ENCODE assay signal across 24 mouse cellular contexts in the genomic region with DNA sequence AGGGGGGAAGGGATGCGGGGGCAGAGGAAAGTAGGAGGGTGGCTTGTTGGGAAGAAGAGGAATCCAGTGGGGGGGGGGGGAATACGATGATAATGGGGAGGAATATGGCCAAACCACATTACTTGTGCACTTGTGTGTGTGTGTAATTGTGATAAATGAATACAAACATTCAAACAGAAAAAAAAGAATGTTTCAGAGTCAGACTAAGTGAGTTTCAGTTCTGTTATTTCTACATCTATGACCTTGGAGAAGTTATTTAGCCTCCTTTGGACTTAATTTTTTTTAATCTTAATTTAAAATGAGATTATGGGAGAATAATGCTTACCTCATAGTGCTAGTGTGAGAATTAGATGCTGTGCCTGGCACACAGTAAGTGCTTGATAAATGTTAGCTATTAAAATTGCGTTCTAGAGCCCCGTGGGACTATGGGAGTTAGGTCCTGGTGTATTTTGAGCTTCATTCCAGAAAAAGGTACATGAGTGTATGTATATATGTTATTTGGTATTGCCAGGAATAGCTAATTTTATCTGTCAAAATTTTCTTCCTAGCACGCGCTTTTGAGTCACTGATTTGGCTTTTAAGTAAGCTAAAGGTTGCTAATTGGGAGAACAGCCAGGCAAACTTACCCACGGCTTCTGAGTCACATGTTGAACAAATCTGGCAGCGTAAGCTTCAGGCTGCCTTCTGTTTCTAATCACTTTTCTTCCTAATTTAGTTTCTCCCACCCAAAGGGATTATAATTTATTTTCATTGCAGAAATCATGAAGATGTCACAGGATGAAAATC. TPM values are rescaled to one million over a fixed set of nuclear protein-coding genes. Genes with fewer than 3 reads are reported as not detected.
A peak's percentile ranks its signal among the peaks of the same experiment; 100 is the strongest.
DNase-seq lines count a peak whose midpoint lies in the region; ATAC-seq and TF ChIP-seq lines count a peak whose summit lies in the region.
"Had no signal": no experiment of that assay in that cellular context is flagged by ENCODE, and none has a peak within 500 bp of the region (broad histone marks: within the 10 kb centered on the region; RNA-seq: fewer than 3 reads in every experiment).

No protein-coding gene starts in this region.

- peak; percentile 51 for DNase-seq in forebrain, postnatal 0 days
- no peak for DNase-seq in forebrain, embryonic 10.5 days (ENCODE audit: extremely low spot score, low spot score)
- DNase-seq in right cerebral cortex, adult 2 months (ENCODE audit: low spot score in 2 of 2), result peak; percentile 65 to 71
- no peak for DNase-seq in right cerebral cortex, postnatal 14 days
- peak; percentile 12 to 50 for DNase-seq in left cerebral cortex, adult 18-20 months (ENCODE audit: low spot score in 2 of 2)
- DNase-seq in testis, postnatal 14 days (ENCODE audit: low spot score), result no peak
- no peak for DNase-seq in adrenal gland, postnatal 14 days
- DNase-seq: B cell, adult 2 months; cerebellum, adult 11-12 months; gastrocnemius, adult 2 months; heart, postnatal 36 days; kidney, postnatal 10 days; lung, postnatal 14 days had no signal

- no peaks in the 10 kb centered on the region for H3K9me3 ChIP-seq in forebrain, postnatal 0 days (ENCODE audit: low read length)
- no peaks in the 10 kb centered on the region for H3K9me3 ChIP-seq in forebrain, embryonic 10.5 days
- no peaks in the 10 kb centered on the region for H3K9me3 ChIP-seq in heart, embryonic 11.5 days (replicated peaks; ENCODE audit: control insufficient read depth, low read length)
- H3K9me3 ChIP-seq: embryonic facial prominence, embryonic 15.5 days; limb, embryonic 10.5 days; midbrain, embryonic 10.5 days had no signal

- H3K4me2 ChIP-seq in forebrain, postnatal 0 days (ENCODE audit: low read depth), result no peak overlapping the region
- H3K4me2 ChIP-seq in heart, embryonic 11.5 days, result no peak overlapping the region
- H3K4me2 ChIP-seq: embryonic facial prominence, embryonic 15.5 days had no signal

- 71% methylated on average over 8 of the region's 8 CpGs for WGBS in forebrain, postnatal 0 days
- WGBS in forebrain, embryonic 10.5 days, result 90% methylated on average over 8 of the region's 8 CpGs
- 83% methylated on average over 8 of the region's 8 CpGs for WGBS in heart, embryonic 11.5 days (ENCODE audit: insufficient replicate concordance)

- no peaks in the 10 kb centered on the region for H3K27me3 ChIP-seq in forebrain, postnatal 0 days (ENCODE audit: insufficient read depth, low read length)
- H3K27me3 ChIP-seq in forebrain, embryonic 10.5 days (ENCODE audit: poor library complexity, severe bottlenecking), result no peaks in the 10 kb centered on the region
- H3K27me3 ChIP-seq in heart, embryonic 11.5 days (ENCODE audit: control insufficient read depth, insufficient read depth, low read length), result no peaks in the 10 kb centered on the region
- H3K27me3 ChIP-seq: embryonic facial prominence, embryonic 15.5 days had no signal

- no peak for TF ChIP-seq CTCF in forebrain, postnatal 0 days (IDR thresholded peaks at IDR 0.05; ENCODE audit: low read depth)

- H3K4me3 ChIP-seq in forebrain, postnatal 0 days (ENCODE audit: low read depth, low read length), result no peak overlapping the region
- no peak overlapping the region for H3K4me3 ChIP-seq in forebrain, embryonic 10.5 days
- H3K4me3 ChIP-seq in heart, embryonic 11.5 days (ENCODE audit: low read depth, low read length), result no peak overlapping the region
- H3K4me3 ChIP-seq: embryonic facial prominence, embryonic 15.5 days; gastrocnemius, adult 2 months; limb, embryonic 10.5 days; midbrain, embryonic 10.5 days; myocyte had no signal

- H3K9ac ChIP-seq in forebrain, postnatal 0 days, result no peak overlapping the region
- H3K9ac ChIP-seq in heart, embryonic 11.5 days (ENCODE audit: low read depth, low read length), result no peak overlapping the region
- H3K9ac ChIP-seq: embryonic facial prominence, embryonic 15.5 days; liver, embryonic 14.5 days had no signal

- H3K4me1 ChIP-seq in forebrain, postnatal 0 days (ENCODE audit: insufficient read depth), result no peaks in the 10 kb centered on the region
- peaks cover 8% of the 10 kb centered on the region for H3K4me1 ChIP-seq in forebrain, embryonic 10.5 days
- no peaks in the 10 kb centered on the region for H3K4me1 ChIP-seq in heart, embryonic 11.5 days (ENCODE audit: control insufficient read depth, insufficient read depth, low read length)
- H3K4me1 ChIP-seq: embryonic facial prominence, embryonic 15.5 days had no signal

- H3K27ac ChIP-seq in forebrain, postnatal 0 days (ENCODE audit: low read depth, low read length), result no peak overlapping the region
- no peak overlapping the region for H3K27ac ChIP-seq in forebrain, embryonic 10.5 days
- H3K27ac ChIP-seq in heart, embryonic 11.5 days (ENCODE audit: low read depth, low read length), result no peak overlapping the region
- H3K27ac ChIP-seq: embryonic facial prominence, embryonic 15.5 days; gastrocnemius, adult 2 months; limb, embryonic 10.5 days; liver, embryonic 14.5 days; midbrain, embryonic 10.5 days; stomach, postnatal 0 days had no signal

- H3K36me3 ChIP-seq in forebrain, postnatal 0 days (ENCODE audit: insufficient read depth), result no peaks in the 10 kb centered on the region
- no peaks in the 10 kb centered on the region for H3K36me3 ChIP-seq in forebrain, embryonic 10.5 days (replicated peaks)
- H3K36me3 ChIP-seq in heart, embryonic 11.5 days (ENCODE audit: control insufficient read depth, insufficient read depth, low read length), result no peaks in the 10 kb centered on the region
- H3K36me3 ChIP-seq: embryonic facial prominence, embryonic 15.5 days; G1E; limb, embryonic 10.5 days; midbrain, embryonic 10.5 days had no signal

- no peak for ATAC-seq in forebrain, postnatal 0 days
- ATAC-seq in heart, embryonic 11.5 days (replicated peaks; ENCODE audit: insufficient number of reproducible peaks, low FRiP score, low TSS enrichment), result no peak
- ATAC-seq: inflammation-experienced regulatory T-cells, adult 6 months had no signal

RNA-seq across cellular contexts. Expression of gene Slc26a4, which starts 19.1 kb away (rescaled TPM):
- total RNA-seq in forebrain, postnatal 0 days (2014; rRNA removed), result 0.23 and 0.81 TPM in 2 replicates
- 0.26 and 0.31 TPM in 2 replicates for polyA plus RNA-seq in forebrain, postnatal 0 days (2015; fragmentation: Nextera tagmentation; extraction: Ambion mirVana)
- not detected in 2 replicates for polyA plus RNA-seq in forebrain, embryonic 10.5 days (2016; fragmentation: Nextera tagmentation; extraction: Ambion mirVana)
- 1 to 10 TPM; 1.9 to 2.0 TPM for total RNA-seq in left cerebral cortex, adult 18-20 months (2021)
- 0.19 TPM in 1 of 2 replicates, not detected in the other for polyA plus RNA-seq in heart, embryonic 11.5 days (2014; fragmentation: Nextera tagmentation; extraction: Ambion mirVana)
- total RNA-seq in adrenal gland, postnatal 14 days (2021), result 4.0 and 4.6 TPM in 2 replicates
- total RNA-seq: gastrocnemius, adult 2 months had no signal
- polyA plus RNA-seq: G1E; inflammation-experienced regulatory T-cells, adult 6 months; liver, embryonic 14.5 days; midbrain, embryonic 10.5 days; spleen, adult 2 months; urinary bladder, adult 2 months had no signal

RNA-seq across cellular contexts. Expression of gene Bcap29, which starts 55.6 kb away (rescaled TPM):
- 7.2 and 9.4 TPM in 2 replicates for total RNA-seq in forebrain, postnatal 0 days (2014; rRNA removed)
- polyA plus RNA-seq in forebrain, postnatal 0 days (2015; fragmentation: Nextera tagmentation; extraction: Ambion mirVana), result 29.3 and 32.0 TPM in 2 replicates
- 25.1 and 29.1 TPM in 2 replicates for polyA plus RNA-seq in forebrain, embryonic 10.5 days (2016; fragmentation: Nextera tagmentation; extraction: Ambion mirVana)
- 10 to 100 TPM; 44.1 to 44.6 TPM for total RNA-seq in left cerebral cortex, adult 18-20 months (2021)
- polyA plus RNA-seq in heart, embryonic 11.5 days (2014; fragmentation: Nextera tagmentation; extraction: Ambion mirVana), result 46.0 and 52.7 TPM in 2 replicates
- 20.0 and 23.2 TPM in 2 replicates for total RNA-seq in adrenal gland, postnatal 14 days (2021)

Comparison
In these comparisons a context has a peak if more than half of its experiments do, and no peak if none do; other contexts are left out.
1. DNase-seq: peak in forebrain, postnatal 0 days (single experiment), right cerebral cortex, adult 2 months (2 of 2) and left cerebral cortex, adult 18-20 months (2 of 2); none in forebrain, embryonic 10.5 days (single experiment), right cerebral cortex, postnatal 14 days (single experiment), testis, postnatal 14 days (single experiment) and adrenal gland, postnatal 14 days (single experiment).